Mouse (Mus musculus): ENCODE data around the gene Ccdc120. TPM values are rescaled to one million over a fixed set of nuclear protein-coding genes. Genes with fewer than 3 reads are reported as not detected.
A peak's percentile ranks its signal among the peaks of the same experiment; 100 is the strongest.
"Not testable (repeated sequence)": the region's sequence is repeated elsewhere in the genome, so short reads cannot be mapped to it uniquely, and the experiment has no call there.

Gene Ccdc120
- polyA plus RNA-seq, 1 experiment from 2014 or later: 6.6 TPM

GRCm38 (mm10) chrX:7725841-7726240 lies 24.9 kb downstream of the Ccdc120 start:
- WGBS: 80% methylated on average over 12 of the region's 12 CpGs
- Histone ChIP-seq H3K27ac (ENCODE audit: poor library complexity, severe bottlenecking) (no peak overlapping the region), H3K27me3 (replicated peaks) (no peaks in the 10 kb centered on the region), H3K36me3 (peaks cover 22% of the 10 kb centered on the region), H3K9ac (no peak overlapping the region), H3K4me2 (no peak overlapping the region), H3K9me3 (replicated peaks) (no peaks in the 10 kb centered on the region), H3K4me1 (replicated peaks) (peaks cover 11% of the 10 kb centered on the region), H3K4me3 (no peak overlapping the region)
- no peak for ATAC-seq (ENCODE audit: insufficient number of reproducible peaks, low FRiP score)

GRCm38 (mm10) chrX:7724135-7724534 lies 26.6 kb downstream of the Ccdc120 start:
- 76% methylated on average over 7 of the region's 7 CpGs for whole genome bisulfite sequencing
- no peaks in the 10 kb centered on the region for H3K27me3 ChIP-seq (replicated peaks)
- H3K36me3 ChIP-seq: peaks cover 22% of the 10 kb centered on the region
- no peak for ATAC-seq (ENCODE audit: insufficient number of reproducible peaks, low FRiP score)
- H3K4me1 ChIP-seq (replicated peaks): peaks cover 11% of the 10 kb centered on the region
- H3K27ac ChIP-seq (ENCODE audit: poor library complexity, severe bottlenecking): no peak overlapping the region
- no peak overlapping the region for H3K4me3 ChIP-seq
- H3K9me3 ChIP-seq (replicated peaks): no peaks in the 10 kb centered on the region
- no peak overlapping the region for H3K9ac ChIP-seq
- H3K4me2 ChIP-seq: no peak overlapping the region

- Histone ChIP-seq H3K9ac (peak overlapping the region; percentile 73), H3K4me3 (peak overlapping the region; percentile 73), H3K36me3 (peaks cover 22% of the 10 kb centered on the region), H3K27me3 (replicated peaks) (no peaks in the 10 kb centered on the region), H3K9me3 (replicated peaks) (no peaks in the 10 kb centered on the region), H3K27ac (ENCODE audit: poor library complexity, severe bottlenecking) (peak overlapping the region; percentile 27; the same call in 1 of the 2 replicates), H3K4me1 (replicated peaks) (peaks cover 8% of the 10 kb centered on the region), H3K4me2 (peak overlapping the region; percentile 76)
- no peak for ATAC-seq (ENCODE audit: insufficient number of reproducible peaks, low FRiP score)
- WGBS: 17% methylated on average over 4 of the region's 4 CpGs
These were observed 28.0 kb downstream of the Ccdc120 start for GRCm38 (mm10) chrX:7722691-7723090.

GRCm38 (mm10) chrX:7722282-7722611 lies 28.5 kb downstream of the Ccdc120 start:
- 9% methylated on average over 11 of the region's 11 CpGs for WGBS
- Histone ChIP-seq H3K9ac (peak overlapping the region; percentile 73), H3K4me2 (peak overlapping the region; percentile 76), H3K9me3 (replicated peaks) (no peaks in the 10 kb centered on the region), H3K4me1 (replicated peaks) (peaks cover 6% of the 10 kb centered on the region), H3K27me3 (replicated peaks) (no peaks in the 10 kb centered on the region), H3K4me3 (peak overlapping the region; percentile 73), H3K36me3 (peaks cover 22% of the 10 kb centered on the region), H3K27ac (ENCODE audit: poor library complexity, severe bottlenecking) (peak overlapping the region; percentile 27; the same call in 1 of the 2 replicates)
- ATAC-seq (ENCODE audit: insufficient number of reproducible peaks, low FRiP score): no peak

GRCm38 (mm10) chrX:7721514-7722281 lies 29.0 kb downstream of the Ccdc120 start, which contains the start of gene Gm45208:
Gene Gm45208 (plus strand): TSS chrX:7722245.
- peaks cover 6% of the 10 kb centered on the region for H3K4me1 ChIP-seq (replicated peaks)
- H3K27ac ChIP-seq (ENCODE audit: poor library complexity, severe bottlenecking): peak within 1 kb of the TSS; percentile 86
- H3K4me3 ChIP-seq: peak within 1 kb of the TSS; percentile 73
- 22% methylated on average over 22 of the region's 22 CpGs for WGBS
- H3K4me2 ChIP-seq: peak within 1 kb of the TSS; percentile 76
- no peaks in the 10 kb centered on the region for H3K9me3 ChIP-seq (replicated peaks)
- peak within 1 kb of the TSS; percentile 73 for H3K9ac ChIP-seq
- H3K27me3 ChIP-seq (replicated peaks): no peaks in the 10 kb centered on the region
- peaks cover 17% of the 10 kb centered on the region for H3K36me3 ChIP-seq
- ATAC-seq (ENCODE audit: insufficient number of reproducible peaks, low FRiP score): peak; percentile 89

GRCm38 (mm10) chrX:7716058-7716457 lies 34.6 kb downstream of the Ccdc120 start:
- 24% methylated on average over 1 of the region's 1 CpGs for WGBS
- not testable (repeated sequence) for ATAC-seq (ENCODE audit: insufficient number of reproducible peaks, low FRiP score)

GRCm38 (mm10) chrX:7714135-7714899 lies 36.4 kb downstream of the Ccdc120 start, which contains the start of gene Wdr45:
Gene Wdr45 (plus strand): TSS chrX:7714333.
- peak within 1 kb of the TSS; percentile 43 for H3K4me3 ChIP-seq
- not testable (repeated sequence) for H3K4me1 ChIP-seq (replicated peaks); H3K27ac ChIP-seq (ENCODE audit: poor library complexity, severe bottlenecking); H3K27me3 ChIP-seq (replicated peaks); H3K36me3 ChIP-seq; H3K9me3 ChIP-seq (replicated peaks)
- H3K4me2 ChIP-seq: peak within 1 kb of the TSS; percentile 59
- WGBS: 9% methylated on average over 40 of the region's 60 CpGs
- peak; percentile 97 for ATAC-seq (ENCODE audit: insufficient number of reproducible peaks, low FRiP score)
- peak within 1 kb of the TSS; percentile 40; the same call in 1 of the 2 replicates for H3K9ac ChIP-seq

More at GRCm38 (mm10) chrX:7716058-7716457, 34.6 kb downstream of the Ccdc120 start:
- H3K9me3 ChIP-seq (replicated peaks); H3K27ac ChIP-seq (ENCODE audit: poor library complexity, severe bottlenecking); H3K27me3 ChIP-seq (replicated peaks); H3K4me2 ChIP-seq; H3K4me1 ChIP-seq (replicated peaks); H3K9ac ChIP-seq; H3K36me3 ChIP-seq; H3K4me3 ChIP-seq: not testable (repeated sequence)

GRCm38 (mm10) chrX:7713764-7714134 lies 37.0 kb downstream of the Ccdc120 start:
- H3K36me3 ChIP-seq; H3K27ac ChIP-seq (ENCODE audit: poor library complexity, severe bottlenecking); H3K4me1 ChIP-seq (replicated peaks); H3K27me3 ChIP-seq (replicated peaks); H3K9me3 ChIP-seq (replicated peaks): not testable (repeated sequence)
- peak overlapping the region; percentile 59 for H3K4me2 ChIP-seq
- ATAC-seq (ENCODE audit: insufficient number of reproducible peaks, low FRiP score): peak; percentile 40; the same call in 1 of the 2 replicates
- H3K9ac ChIP-seq: peak overlapping the region; percentile 40; the same call in 1 of the 2 replicates
- WGBS: 23% methylated on average over 6 of the region's 12 CpGs
- peak overlapping the region; percentile 43 for H3K4me3 ChIP-seq

- no peaks in the 10 kb centered on the region for H3K9me3 ChIP-seq (replicated peaks)
- no peaks in the 10 kb centered on the region for H3K4me1 ChIP-seq (replicated peaks)
- H3K4me2 ChIP-seq: peak within 1 kb of the TSS; percentile 72
- ATAC-seq (ENCODE audit: insufficient number of reproducible peaks, low FRiP score): peak; percentile 91
- peak within 1 kb of the TSS; percentile 74 for H3K4me3 ChIP-seq
- H3K36me3 ChIP-seq: peaks cover 18% of the 10 kb centered on the region
- 12% methylated on average over 33 of the region's 33 CpGs for WGBS
- H3K9ac ChIP-seq: peak within 1 kb of the TSS; percentile 80
- peak within 1 kb of the TSS; percentile 57; the same call in 1 of the 2 replicates for H3K27ac ChIP-seq (ENCODE audit: poor library complexity, severe bottlenecking)
- no peaks in the 10 kb centered on the region for H3K27me3 ChIP-seq (replicated peaks)
These were observed 53.7 kb downstream of the Ccdc120 start, which contains the start of gene Gpkow for GRCm38 (mm10) chrX:7696954-7697381. Gene Gpkow (plus strand): TSS chrX:7697131.

GRCm38 (mm10) chrX:7696520-7696919 lies 54.2 kb downstream of the Ccdc120 start:
- no peak overlapping the region for H3K27ac ChIP-seq (ENCODE audit: poor library complexity, severe bottlenecking)
- peak overlapping the region; percentile 74; the same call in 1 of the 2 replicates for H3K4me3 ChIP-seq
- no peaks in the 10 kb centered on the region for H3K4me1 ChIP-seq (replicated peaks)
- H3K4me2 ChIP-seq: peak overlapping the region; percentile 72
- 35% methylated on average over 6 of the region's 6 CpGs for WGBS
- no peak overlapping the region for H3K9ac ChIP-seq
- peaks cover 13% of the 10 kb centered on the region for H3K36me3 ChIP-seq
- ATAC-seq (ENCODE audit: insufficient number of reproducible peaks, low FRiP score): no peak
- no peaks in the 10 kb centered on the region for H3K9me3 ChIP-seq (replicated peaks)
- H3K27me3 ChIP-seq (replicated peaks): no peaks in the 10 kb centered on the region

- Histone ChIP-seq H3K4me2 (no peak overlapping the region), H3K27me3 (replicated peaks) (no peaks in the 10 kb centered on the region), H3K4me3 (no peak overlapping the region), H3K4me1 (replicated peaks) (no peaks in the 10 kb centered on the region), H3K36me3 (no peaks in the 10 kb centered on the region), H3K27ac (ENCODE audit: poor library complexity, severe bottlenecking) (no peak overlapping the region), H3K9ac (no peak overlapping the region), H3K9me3 (replicated peaks) (no peaks in the 10 kb centered on the region)
- no peak for ATAC-seq (ENCODE audit: insufficient number of reproducible peaks, low FRiP score)
- WGBS: 33% methylated on average over 4 of the region's 4 CpGs
These were observed 57.8 kb downstream of the Ccdc120 start for GRCm38 (mm10) chrX:7692862-7693261.
